Mouse (Mus musculus) heart, postnatal 0 days (tissue): Measurements from ENCODE around the gene Lin7a. TPM values are rescaled to one million over a fixed set of nuclear protein-coding genes. Genes with fewer than 3 reads are reported as not detected.
A peak's percentile ranks its signal among the peaks of the same experiment; 100 is the strongest.

Source experiments
- ATAC-seq: fragments of 200-750 bp; cut with Nextera tagmentation; 2 replicates; pipeline ENCODE4 v1.8.0; 2017; ENCODE audit warnings: low read depth, moderate number of reproducible peaks, moderate library complexity; ENCODE audit not compliant: insufficient read depth
- DNase-seq: peaks from one replicate; pipeline ENCODE4 v3.0.0-alpha.2; 2016; ENCODE audit warnings: low spot score
- H3K27ac ChIP-seq: fragments of 300-500 bp; sonication (generic); 2 replicates; pipeline ENCODE4 v1.5.1; 2014; ENCODE audit warnings: low read depth, mild to moderate bottlenecking
- H3K27me3 ChIP-seq: fragments of 300-500 bp; sonication (generic); 2 replicates; pipeline ENCODE4 v1.6.1; 2014; ENCODE audit warnings: low read length, mixed read lengths; ENCODE audit not compliant: control insufficient read depth, insufficient read depth
- H3K36me3 ChIP-seq: fragments of 300-500 bp; sonication (generic); replicated peaks from 2 replicates; pipeline ENCODE4 v1.6.1; 2014; ENCODE audit warnings: low read length, mixed read lengths; ENCODE audit not compliant: control insufficient read depth, insufficient read depth
- H3K4me1 ChIP-seq: fragments of 300-500 bp; sonication (generic); 2 replicates; pipeline ENCODE4 v1.6.1; 2014; ENCODE audit warnings: antibody characterized with exemption; ENCODE audit not compliant: control insufficient read depth, insufficient read depth
- H3K4me2 ChIP-seq: fragments of 300-500 bp; sonication (generic); 2 replicates; pipeline ENCODE4 v1.6.1; 2014; ENCODE audit warnings: low read depth, mild to moderate bottlenecking, low read length, moderate library complexity
- H3K4me3 ChIP-seq: fragments of 300-500 bp; sonication (generic); 2 replicates; pipeline ENCODE4 v1.5.1; 2014; ENCODE audit warnings: low read depth, low read length
- H3K9ac ChIP-seq: fragments of 300-500 bp; sonication (generic); replicated peaks from 2 replicates; pipeline ENCODE4 v1.6.1; 2014; ENCODE audit warnings: low read depth, low read length, mixed read lengths
- H3K9me3 ChIP-seq: fragments of 300-500 bp; sonication (generic); replicated peaks from 2 replicates; pipeline ENCODE4 v1.6.1; 2016; ENCODE audit warnings: low read length; ENCODE audit not compliant: control insufficient read depth
- CTCF ChIP-seq: IDR thresholded peaks from 2 replicates; pipeline ENCODE4 v1.5.1; 2016; ENCODE audit warnings: antibody characterized with exemption, control low read depth, low read depth
- EP300 ChIP-seq: IDR thresholded peaks from 2 replicates; pipeline ENCODE4 v1.6.1; 2016; ENCODE audit warnings: antibody characterized with exemption, low read depth
- WGBS: fragments of 180-500 bp; shearing (Covaris S2); extraction: QIAGEN DNeasy Blood & Tissue Kit; methylation state at CpG from one replicate; pipeline ENCODE4 v1.1.7; 2014; 5-methylcytosine and 5-hydroxymethylcytosine counted together
- polyA plus RNA-seq: library from polyadenylated mRNA; unstranded; fragments of >200 nt; fragmentation: Nextera tagmentation; extraction: Ambion mirVana; gene quantifications from 2 replicates; pipeline ENCODE4 v1.2.1, GENCODE M21; 2015
- total RNA-seq: library from RNA; depleted of rRNA; stranded (reverse); fragments of >200 nt; gene quantifications from 2 replicates; pipeline ENCODE4 v1.2.3, GENCODE M21; 2014; ENCODE audit warnings: low replicate concordance

Lin7a gene
- total and polyA plus RNA-seq, 2 experiments from 2014 or later = 1.00 to 8.2 TPM

DNA sequence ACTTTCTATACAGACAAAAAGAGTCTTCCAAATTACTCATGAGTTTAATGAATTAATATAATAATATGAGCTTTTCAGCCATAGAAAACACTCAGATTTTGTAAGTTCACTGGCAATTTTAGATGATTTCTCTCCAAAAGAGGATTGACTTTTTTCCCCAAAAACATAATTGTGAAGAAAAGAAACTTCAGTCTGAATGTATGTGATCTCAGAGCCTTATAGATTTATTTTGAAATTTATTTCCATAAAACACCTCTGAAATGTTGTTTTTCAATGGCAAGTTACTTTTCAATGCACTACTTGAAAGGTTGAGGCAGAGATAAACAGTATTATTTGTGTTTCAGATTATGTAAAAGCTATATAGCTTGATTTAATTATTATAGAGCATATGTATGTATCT is 16.8 kb upstream of the Lin7a start:
- Histone ChIP-seq H3K9me3 (no peaks in the 10 kb centered on the region), H3K27me3 (no peaks in the 10 kb centered on the region), H3K9ac (no peak overlapping the region), H3K4me2 (no peak overlapping the region), H3K27ac (no peak overlapping the region), H3K4me3 (no peak overlapping the region), H3K36me3 (no peaks in the 10 kb centered on the region), H3K4me1 (no peaks in the 10 kb centered on the region)
- TF ChIP-seq CTCF (no peak), EP300 (no peak)
- DNase-seq (no peak), ATAC-seq (no peak)

DNA sequence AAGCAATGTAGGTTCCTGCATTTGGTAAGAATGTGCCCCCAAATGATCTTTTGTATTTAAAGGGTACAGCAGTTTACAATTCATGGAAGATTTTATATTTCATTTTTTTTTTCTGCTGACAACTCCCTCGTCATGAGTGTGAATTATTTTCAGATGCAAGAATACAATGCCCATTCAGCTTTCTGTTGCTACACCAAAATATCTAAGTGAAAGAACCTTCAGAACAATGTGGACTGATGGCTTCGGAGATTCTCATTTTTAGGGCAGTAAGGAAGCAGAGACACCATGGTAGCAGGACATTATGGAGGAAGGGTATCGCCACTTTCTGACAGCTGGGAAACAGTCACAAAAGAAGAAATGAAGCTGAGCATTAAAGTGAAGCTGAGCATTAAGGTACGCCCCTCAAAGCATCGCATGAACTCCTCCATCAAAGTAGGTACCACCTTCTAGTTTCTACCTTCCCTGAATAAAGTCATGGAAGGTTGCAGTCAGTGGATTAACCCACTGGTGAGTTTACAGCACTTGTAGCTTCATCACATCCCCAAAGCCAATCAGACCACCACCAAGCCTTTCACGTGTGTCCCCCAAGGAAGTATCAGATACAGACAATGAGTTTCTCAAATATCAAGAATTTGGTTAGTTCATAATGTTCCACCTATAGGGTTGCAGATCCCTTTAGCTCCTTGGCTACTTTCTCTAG is 16.0 kb upstream of the Lin7a start:
- Histone ChIP-seq H3K27me3 (no peaks in the 10 kb centered on the region), H3K9me3 (no peaks in the 10 kb centered on the region), H3K36me3 (no peaks in the 10 kb centered on the region), H3K27ac (no peak overlapping the region), H3K9ac (no peak overlapping the region), H3K4me3 (no peak overlapping the region), H3K4me2 (no peak overlapping the region), H3K4me1 (no peaks in the 10 kb centered on the region)
- TF ChIP-seq CTCF (no peak), EP300 (no peak)
- no peak for DNase-seq
- ATAC-seq = no peak
- 82% methylated on average over 6 of the region's 6 CpGs for WGBS

DNA sequence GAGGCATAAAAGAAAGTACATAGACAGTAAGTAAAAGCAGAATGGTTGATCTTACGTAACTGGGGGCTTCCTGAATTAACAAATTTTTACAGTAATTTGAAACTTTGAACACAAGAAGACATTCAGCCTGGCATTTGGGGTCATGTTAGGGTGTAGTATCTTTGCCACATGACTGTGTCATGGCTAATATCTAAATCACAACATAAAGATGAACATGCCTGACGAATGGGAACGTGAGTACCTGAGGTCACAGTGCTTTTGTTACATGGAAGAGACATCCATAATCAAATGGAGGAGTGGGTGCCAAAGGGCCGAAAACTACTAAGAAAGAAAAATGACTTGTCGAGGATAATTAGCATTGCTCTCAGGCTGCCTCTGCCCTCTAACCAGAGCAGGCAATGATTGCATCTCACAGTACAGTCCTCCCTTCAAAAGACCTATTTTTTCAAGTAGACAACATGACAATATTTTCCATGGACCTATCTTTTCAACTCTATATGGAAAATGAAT is 15.0 kb upstream of the Lin7a start:
- Histone ChIP-seq H3K4me3 (no peak overlapping the region), H3K27me3 (no peaks in the 10 kb centered on the region), H3K4me2 (no peak overlapping the region), H3K36me3 (no peaks in the 10 kb centered on the region), H3K27ac (no peak overlapping the region), H3K9ac (no peak overlapping the region), H3K9me3 (no peaks in the 10 kb centered on the region), H3K4me1 (no peaks in the 10 kb centered on the region)
- WGBS = 68% methylated on average over 5 of the region's 5 CpGs
- ATAC-seq = no peak
- DNase-seq = no peak
- TF ChIP-seq EP300 (no peak), CTCF (no peak)

DNA sequence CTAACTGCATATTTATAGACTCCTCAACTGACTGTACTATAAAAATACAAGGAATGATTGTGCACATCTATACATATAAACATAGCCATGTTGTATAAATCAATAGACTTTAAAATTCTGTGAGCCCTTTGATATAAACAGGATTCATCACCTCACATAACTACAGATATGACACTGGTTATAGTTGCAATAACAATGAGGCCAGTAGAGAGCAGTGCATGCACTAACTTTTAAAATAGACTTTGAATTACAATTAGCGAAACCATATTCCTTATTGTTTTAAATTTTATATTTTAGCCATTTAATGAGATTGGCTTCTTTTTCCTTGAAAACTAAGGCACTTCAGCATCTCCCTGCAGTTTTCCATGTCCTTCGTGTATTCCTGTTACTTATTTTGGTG is 11.1 kb upstream of the Lin7a start:
- H3K36me3 ChIP-seq = no peaks in the 10 kb centered on the region
- H3K4me1 ChIP-seq = no peaks in the 10 kb centered on the region
- no peaks in the 10 kb centered on the region for H3K9me3 ChIP-seq
- no peak overlapping the region for H3K27ac ChIP-seq
- no peak for DNase-seq
- no peak for ATAC-seq
- no peak overlapping the region for H3K9ac ChIP-seq
- H3K27me3 ChIP-seq = no peaks in the 10 kb centered on the region
- 0 out of 2 replicates have a peak, but pooled peaks have one; percentile 8 for TF ChIP-seq CTCF
- no peak for TF ChIP-seq EP300
- WGBS = 79% methylated on average over 2 of the region's 2 CpGs
- H3K4me3 ChIP-seq = no peak overlapping the region
- H3K4me2 ChIP-seq = no peak overlapping the region

DNA sequence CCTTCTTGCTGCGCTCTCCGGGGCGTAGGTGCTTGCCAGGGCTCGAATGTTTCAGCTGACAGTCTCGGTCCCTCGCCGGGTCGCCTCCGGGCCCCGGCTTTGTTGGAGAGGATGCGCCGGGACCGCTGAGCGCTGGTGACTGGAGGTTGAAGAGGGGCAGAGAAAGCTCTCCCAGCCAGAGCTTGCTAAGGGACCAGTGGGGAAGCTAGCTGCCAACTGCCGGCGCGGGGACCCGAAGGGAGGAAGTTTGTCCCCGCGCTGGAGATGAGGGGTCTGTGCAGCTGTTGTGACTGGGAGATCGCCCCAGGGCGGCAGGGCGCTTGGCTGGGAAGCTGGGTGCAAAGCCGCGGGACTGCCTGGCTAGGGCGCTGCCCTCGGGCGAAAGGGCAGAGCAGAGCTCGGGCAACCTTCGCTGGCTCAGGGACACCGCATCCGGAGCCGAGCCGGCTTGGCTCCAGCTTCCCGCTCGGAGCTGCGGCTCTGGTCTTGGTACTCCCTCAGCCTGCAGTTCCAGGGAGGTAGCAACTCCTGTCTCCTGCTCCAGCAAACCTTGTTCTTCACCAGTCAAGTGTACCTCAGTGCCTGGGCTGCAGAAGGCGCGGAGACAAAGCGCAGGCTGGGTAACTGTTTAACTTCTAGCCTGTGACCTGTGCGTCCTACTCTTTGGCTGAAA is 781 bp downstream of the Lin7a start:
- H3K27ac ChIP-seq = no peak overlapping the region
- H3K27me3 ChIP-seq = peaks cover 28% of the 10 kb centered on the region
- no peaks in the 10 kb centered on the region for H3K4me1 ChIP-seq
- no peaks in the 10 kb centered on the region for H3K9me3 ChIP-seq
- H3K4me2 ChIP-seq = peak overlapping the region; percentile 90
- under 1% methylated on average over 41 of the region's 41 CpGs for WGBS
- DNase-seq (peak; percentile 20), ATAC-seq (peak; percentile 36; the same call in 1 of the 2 replicates)
- H3K4me3 ChIP-seq = peak overlapping the region; percentile 54
- TF ChIP-seq EP300 = no peak
- no peak for TF ChIP-seq CTCF
- H3K9ac ChIP-seq = peak overlapping the region; percentile 24; the same call in 1 of the 2 replicates
- no peaks in the 10 kb centered on the region for H3K36me3 ChIP-seq
